Mouse (Mus musculus) splenic B cell, adult 2 months (primary cell): ENCODE data around the gene Dffa.
"Not testable (repeated sequence)": the region's sequence is repeated elsewhere in the genome, so short reads cannot be mapped to it uniquely, and the experiment has no call there.

Experiments used
- DNase-seq: peaks from one replicate; pipeline ENCODE4 v3.0.0-alpha.2; 2011; ENCODE audit warnings: low read depth, low spot score
- H3K27me3 ChIP-seq: 2 replicates; pipeline ENCODE4 v1.6.1; 2012; ENCODE audit warnings: mild to moderate bottlenecking, low read length, moderate library complexity, mixed read lengths; ENCODE audit not compliant: control insufficient read depth, poor library complexity, insufficient read depth, severe bottlenecking
- H3K36me3 ChIP-seq: 2 replicates; pipeline ENCODE4 v1.6.1; 2012; ENCODE audit warnings: mild to moderate bottlenecking, low read length, moderate library complexity, mixed read lengths; ENCODE audit not compliant: control insufficient read depth, poor library complexity, insufficient read depth, severe bottlenecking

Gene Dffa

DNA sequence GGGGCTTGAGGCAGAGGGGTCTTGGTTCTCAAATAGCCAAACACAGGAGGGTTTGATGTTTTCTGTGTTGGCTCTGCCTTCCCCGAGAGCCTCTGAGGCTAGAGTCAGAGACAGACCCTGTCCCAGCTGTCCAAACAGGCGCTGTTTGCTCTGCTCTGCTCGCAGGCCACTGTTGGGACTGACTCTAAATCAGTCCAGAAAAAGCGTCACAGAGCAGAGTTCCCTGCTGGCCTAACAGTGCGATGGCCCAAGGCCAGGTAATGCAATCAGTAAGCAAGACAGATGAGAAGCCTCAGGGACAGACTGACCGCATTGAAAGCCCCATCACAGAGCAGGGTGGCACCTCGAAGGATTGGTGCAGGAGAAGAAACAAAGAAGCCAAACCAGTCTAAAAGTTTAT lies 45.7 kb downstream of the Dffa start:
- H3K27me3 ChIP-seq: no peaks in the 10 kb centered on the region
- peaks cover 6% of the 10 kb centered on the region; the same call in 1 of the 2 replicates for H3K36me3 ChIP-seq
- DNase-seq: no peak

DNA sequence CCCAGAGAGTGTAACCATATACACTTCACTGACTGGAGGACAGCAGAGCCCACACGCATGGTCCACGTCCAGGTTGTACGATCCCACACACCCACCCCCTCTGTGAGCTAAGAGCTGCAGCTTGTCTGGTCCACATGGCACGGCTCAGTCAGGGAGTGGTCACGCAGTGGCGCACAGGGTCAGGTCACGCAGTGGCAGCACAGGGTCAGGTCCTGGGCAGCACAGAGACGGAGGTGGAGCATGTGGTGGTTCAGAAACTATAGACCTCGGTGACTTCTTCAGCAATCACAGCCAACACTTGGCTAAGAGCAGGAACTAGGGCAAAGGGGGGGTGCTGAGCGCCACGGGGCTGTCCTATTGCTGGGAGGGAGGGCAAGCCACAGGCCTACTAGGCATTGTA lies 46.3 kb downstream of the Dffa start:
- no peak for DNase-seq
- Histone ChIP-seq H3K36me3 (peaks cover 10% of the 10 kb centered on the region), H3K27me3 (no peaks in the 10 kb centered on the region)

DNA sequence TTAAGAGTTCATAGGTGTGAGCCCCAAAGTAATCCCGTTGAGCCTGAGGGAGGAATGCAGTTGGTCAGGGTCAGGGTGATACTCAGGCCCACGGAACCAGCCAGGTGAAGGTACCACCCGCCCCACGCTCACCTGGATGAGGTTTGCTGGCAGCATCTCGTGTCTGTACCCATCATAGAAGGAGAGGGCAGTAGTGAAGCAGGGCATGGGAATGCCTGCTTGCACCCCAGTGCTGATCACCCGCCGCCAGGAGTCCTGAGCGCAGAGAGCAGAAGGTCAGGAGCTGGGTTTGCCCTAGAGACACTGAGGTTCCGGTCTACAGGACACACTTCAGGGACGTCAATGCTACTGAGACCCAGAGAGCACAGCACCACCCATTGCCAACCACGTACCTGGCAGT lies 46.8 kb downstream of the Dffa start:
- H3K36me3 ChIP-seq: peaks cover 10% of the 10 kb centered on the region
- DNase-seq: no peak

DNA sequence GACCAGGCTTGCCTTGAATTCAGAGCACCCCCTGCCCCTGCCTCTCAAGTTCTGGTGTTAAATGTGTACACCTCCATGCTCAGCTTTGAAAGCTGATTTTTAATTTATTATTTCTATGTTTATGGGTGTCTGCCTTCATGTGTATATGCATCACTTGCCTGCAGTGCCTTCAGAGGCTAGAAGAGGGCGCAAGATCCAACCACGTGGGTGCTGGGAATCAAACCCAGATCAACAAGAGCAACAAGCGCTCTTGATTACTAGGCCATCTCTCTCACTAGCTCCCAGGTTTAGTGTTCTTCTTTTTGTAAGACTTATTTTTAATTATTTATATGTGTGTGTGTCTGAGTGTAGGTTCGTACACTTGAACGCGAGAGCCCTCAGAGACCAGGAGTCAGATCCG lies 50.9 kb downstream of the Dffa start:
- no peak for DNase-seq
- H3K36me3 ChIP-seq: peaks cover 14% of the 10 kb centered on the region

More for the DNA sequence above, 46.8 kb downstream of the Dffa start:
- no peaks in the 10 kb centered on the region for H3K27me3 ChIP-seq

DNA sequence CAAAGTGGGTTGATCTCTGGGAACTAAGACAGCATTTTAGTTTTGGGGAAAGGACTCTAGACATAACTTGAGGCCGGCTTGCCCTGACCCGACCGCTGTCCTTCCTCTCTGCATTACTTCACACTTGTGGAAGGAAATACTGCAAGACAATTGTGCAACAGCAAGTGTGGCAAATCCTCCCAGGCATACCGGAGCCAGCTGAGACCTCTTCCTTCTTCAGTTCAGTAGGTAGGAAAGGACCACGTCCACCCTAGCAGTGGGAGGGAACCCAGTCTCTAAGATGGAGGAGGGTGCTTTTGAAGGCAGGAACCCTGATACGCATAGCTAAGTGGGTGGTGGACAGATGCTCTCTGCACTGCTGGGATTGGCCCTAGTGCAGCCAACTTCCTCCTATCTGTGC lies 51.8 kb downstream of the Dffa start:
- DNase-seq: no peak
- Histone ChIP-seq H3K27me3 (no peaks in the 10 kb centered on the region), H3K36me3 (peaks cover 14% of the 10 kb centered on the region)

More for the DNA sequence above, 50.9 kb downstream of the Dffa start:
- H3K27me3 ChIP-seq: no peaks in the 10 kb centered on the region

DNA sequence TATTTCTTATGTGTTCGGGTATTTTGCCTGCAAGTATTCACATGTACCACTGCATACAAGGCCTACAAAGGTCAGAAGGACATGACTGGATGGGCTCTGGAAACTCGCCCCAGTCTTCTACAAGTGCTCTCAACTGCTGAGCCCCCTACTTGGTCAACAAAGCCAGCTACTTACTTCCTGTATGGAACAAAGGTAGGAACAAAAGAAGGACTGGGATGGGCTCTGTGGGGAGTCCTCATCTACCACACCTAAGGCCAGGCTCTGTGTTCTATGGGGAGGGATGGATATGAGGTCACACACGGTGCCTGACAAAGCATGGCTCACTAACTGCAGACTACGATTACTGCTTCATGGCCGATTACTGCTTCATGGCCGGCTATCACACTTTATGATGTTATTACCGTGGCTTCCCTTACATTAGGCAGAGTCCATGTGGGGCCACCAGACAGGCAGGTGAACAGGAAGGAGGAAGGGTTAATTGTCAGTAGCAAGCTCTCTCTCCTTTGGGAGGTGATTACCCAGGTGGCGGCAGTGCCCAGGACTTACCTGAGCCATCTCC lies 53.5 kb downstream of the Dffa start:
- no peak for DNase-seq
- H3K27me3 ChIP-seq: no peaks in the 10 kb centered on the region
- peaks cover 11% of the 10 kb centered on the region for H3K36me3 ChIP-seq

DNA sequence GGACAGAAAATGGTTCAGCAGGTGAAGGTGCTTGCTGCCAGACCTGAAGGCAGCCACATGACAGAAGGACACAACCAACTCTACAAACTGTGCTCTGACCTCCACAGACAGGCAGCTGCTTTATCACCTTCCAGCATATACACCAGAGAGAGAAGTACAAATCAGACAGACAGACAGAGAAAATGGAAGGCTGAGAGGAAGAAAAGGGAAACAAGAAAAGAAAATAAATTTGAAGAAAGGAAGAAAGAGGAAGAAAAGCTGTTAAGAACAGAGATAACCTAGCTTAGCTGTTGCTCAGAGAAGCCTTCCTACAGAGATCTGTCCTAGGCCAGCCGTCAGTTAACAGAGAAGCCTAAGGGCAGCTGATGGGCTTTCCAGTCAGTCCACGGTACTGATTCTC lies 55.3 kb downstream of the Dffa start:
- Histone ChIP-seq H3K36me3 (peaks cover 11% of the 10 kb centered on the region), H3K27me3 (no peaks in the 10 kb centered on the region)
- no peak for DNase-seq

DNA sequence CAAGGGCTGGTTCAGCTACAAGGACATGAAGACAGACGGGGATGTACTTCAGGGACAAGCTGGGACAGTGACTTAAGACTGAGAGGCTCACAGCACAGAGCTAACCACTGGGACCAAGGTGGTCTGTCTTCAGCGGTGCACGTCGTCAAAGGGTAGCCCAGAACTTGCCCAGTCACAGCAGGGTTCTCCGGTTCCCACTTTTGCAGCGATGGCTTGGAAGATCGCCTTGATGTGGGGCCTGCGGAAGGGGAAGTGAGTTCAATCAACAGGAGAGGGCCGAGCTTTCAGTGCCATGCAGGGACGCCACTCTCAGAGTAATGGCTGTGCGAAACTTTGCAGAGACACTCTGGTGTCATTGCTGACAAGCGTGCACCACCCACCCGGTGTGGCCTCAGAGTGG lies 55.9 kb downstream of the Dffa start:
- DNase-seq: no peak
- Histone ChIP-seq H3K27me3 (no peaks in the 10 kb centered on the region), H3K36me3 (peaks cover 10% of the 10 kb centered on the region)

DNA sequence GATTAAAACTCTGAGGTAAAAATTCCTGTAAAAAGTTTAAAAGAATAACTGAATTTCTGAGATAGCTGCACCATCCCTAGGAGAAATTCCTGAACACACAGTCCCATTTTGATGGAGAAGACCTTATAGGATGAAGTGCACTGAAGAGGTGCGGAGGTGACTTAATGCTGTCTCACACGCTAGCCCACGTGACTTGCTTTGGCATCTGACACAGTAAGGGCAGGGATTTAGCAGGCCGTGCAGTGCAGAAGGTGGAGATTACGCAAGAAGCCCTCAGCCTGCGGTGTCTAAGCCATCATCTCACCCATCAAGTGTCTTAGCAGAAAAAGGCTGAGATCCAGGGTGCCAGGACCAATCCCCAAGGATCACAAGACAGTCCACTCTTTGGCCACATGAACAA lies 57.2 kb downstream of the Dffa start:
- no peak for DNase-seq
- no peaks in the 10 kb centered on the region for H3K27me3 ChIP-seq

DNA sequence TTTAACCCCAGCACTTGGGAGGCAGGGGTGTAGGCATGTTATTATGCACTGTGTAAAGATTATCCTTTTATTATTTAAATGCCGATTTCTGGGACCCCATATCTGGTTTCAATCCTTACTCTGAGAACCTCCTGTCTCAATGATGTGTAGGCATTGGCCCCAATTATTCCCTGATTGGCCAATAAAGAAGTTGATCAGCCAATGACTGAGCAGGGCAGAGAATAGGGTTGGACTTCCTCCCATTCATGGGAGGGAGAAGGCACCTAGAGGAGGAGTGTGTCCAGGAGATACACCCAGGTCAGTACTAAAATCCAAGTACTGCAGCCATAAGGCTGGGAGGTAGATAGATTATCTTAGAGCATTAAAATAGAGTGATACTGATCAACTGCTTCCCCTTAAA lies 59.2 kb downstream of the Dffa start:
- Histone ChIP-seq H3K27me3 (no peaks in the 10 kb centered on the region), H3K36me3 (peaks cover 5% of the 10 kb centered on the region)
- no peak for DNase-seq

More for the DNA sequence above, 57.2 kb downstream of the Dffa start:
- peaks cover 5% of the 10 kb centered on the region for H3K36me3 ChIP-seq

DNA sequence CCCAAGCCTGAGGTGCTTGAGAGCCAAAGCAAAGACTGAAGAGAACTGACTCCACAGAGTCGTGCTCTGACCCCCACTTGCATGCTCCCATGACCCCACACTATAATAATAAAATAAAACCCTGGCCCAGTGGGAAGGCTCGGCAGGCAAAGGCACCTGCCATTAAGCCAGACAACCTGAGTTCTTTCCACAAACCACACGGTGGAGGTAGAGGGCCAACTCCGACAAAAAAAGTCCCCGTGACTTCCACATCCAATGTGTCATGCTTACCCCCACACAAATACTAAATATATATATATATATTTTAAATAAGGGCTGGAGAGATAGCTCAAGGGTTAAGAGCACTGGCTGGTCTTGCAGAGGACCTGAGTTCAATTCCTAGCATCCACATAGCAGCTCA lies 60.2 kb downstream of the Dffa start:
- Histone ChIP-seq H3K27me3 (no peaks in the 10 kb centered on the region), H3K36me3 (peaks cover 4% of the 10 kb centered on the region; the same call in 1 of the 2 replicates)
- DNase-seq: no peak

DNA sequence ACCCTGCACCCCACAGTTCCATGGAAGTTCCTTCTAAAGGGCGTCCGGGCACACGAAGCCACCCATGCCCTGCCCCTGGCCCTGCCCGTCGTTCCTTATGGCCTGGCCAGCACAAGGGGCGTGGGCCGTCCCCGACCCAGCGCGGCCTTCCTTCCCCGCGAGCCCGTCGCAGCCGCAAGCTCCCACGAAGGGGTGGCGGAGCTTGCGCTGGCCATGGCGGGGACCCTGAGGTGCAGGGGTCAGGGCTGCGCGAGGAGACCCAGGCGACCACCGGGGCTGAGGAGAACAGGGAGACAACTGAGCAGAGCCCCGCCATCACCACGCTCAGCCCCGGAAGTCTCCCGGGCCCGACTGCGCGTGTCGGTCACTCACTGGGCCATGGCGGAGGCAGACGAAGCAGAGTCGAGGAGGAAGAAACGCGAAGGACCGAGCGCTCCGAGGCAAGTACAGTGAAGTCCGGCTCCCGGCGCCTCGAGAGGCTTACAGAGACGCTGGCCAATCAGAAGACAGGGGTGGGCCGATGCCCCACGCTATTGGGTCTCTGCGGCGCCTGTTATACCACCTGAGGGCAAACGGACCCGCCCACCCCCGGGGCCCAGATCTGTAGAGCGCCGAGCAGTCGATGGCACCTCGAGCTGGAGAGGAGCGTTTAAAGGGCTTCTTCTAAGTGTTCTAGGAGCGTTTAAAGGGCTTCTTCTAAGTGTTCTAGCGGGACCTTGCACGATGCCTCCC lies 62.4 kb downstream of the Dffa start, which contains the start of gene Pgd:
Gene Pgd, minus strand, starts transcription at position 557 of the 732 bp plus-strand sequence.
- DNase-seq: peak; percentile 95
- Histone ChIP-seq H3K36me3 (no peaks in the 10 kb centered on the region), H3K27me3 (no peaks in the 10 kb centered on the region)

DNA sequence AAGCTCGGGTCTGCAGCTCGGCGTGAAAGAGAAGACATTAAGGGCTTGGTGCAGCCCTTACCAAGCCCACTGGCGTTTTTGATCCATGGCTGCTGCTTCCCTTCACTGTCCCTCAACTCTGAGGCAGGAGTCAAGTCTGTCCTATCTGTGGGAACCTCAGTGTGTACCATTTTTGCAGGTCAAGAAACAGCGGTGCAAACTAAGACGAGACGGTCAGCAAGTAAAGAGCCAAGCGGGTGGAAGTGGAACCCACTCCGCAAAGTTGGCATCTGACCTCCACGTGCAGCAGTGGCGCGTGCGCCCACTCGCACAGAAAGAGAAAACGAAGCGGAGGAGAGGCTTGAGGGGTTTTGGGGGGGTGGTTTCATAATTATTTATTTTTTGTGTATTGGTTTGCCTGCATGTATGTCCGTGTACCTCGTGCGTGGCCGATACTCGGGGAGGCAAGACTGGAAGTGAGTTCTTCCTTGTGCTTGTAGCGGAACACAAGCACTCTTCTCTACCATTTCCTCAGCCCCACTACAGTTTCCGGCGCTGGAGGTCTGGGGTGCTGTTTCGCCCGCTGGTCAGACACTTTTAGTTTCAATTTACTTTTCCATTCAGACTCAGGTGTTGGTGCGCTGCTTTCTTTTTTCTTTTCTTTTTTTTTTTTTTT lies 63.1 kb downstream of the Dffa start:
- Histone ChIP-seq H3K36me3 (no peaks in the 10 kb centered on the region), H3K27me3 (no peaks in the 10 kb centered on the region)
- DNase-seq: peak; percentile 78

DNA sequence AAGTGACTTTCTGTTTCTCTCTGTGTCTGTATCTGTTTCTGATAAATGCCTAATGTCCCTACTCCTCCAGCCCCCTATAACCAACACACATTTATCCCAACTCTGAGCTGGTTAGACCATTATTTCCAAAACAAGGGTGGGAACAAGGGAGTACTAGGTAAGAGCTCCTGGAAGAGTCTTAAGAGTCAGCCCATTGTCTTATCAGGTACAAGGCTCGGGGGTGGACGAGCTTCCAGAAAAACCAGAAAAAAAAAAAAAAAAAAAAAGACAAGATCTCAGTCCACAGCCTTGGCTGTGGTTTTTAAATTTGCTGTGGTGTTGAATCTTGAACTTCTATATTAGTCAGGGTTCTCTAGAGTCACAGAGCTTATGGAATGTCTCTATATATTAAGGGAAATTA lies 64.1 kb downstream of the Dffa start:
- Histone ChIP-seq H3K27me3 (no peaks in the 10 kb centered on the region), H3K36me3 (no peaks in the 10 kb centered on the region)
- DNase-seq: no peak

DNA sequence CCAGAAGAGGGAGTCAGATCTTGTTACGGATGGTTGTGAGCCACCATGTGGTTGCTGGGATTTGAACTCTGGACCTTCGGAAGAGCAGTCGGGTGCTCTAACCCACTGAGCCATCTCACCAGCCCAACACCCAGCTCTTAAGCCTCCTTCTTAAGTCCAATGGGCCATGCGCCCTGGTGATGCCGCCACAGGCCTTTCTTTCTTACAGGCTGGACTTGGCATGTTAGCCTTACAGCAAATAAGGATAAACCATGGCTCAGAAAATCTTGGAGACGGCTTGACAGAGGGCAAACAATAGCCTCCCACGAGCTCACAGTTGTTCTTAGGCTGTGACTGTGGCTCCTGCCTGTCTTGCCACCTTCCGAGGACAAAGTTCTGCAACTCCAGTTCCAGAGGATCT lies 66.0 kb downstream of the Dffa start:
- not testable (repeated sequence) for H3K36me3 ChIP-seq, DNase-seq, H3K27me3 ChIP-seq
